Mouse (Mus musculus): ENCODE data around the gene E2f8. TPM values are rescaled to one million over a fixed set of nuclear protein-coding genes. Genes with fewer than 3 reads are reported as not detected.

The E2f8 gene
- total and polyA plus RNA-seq, 2 experiments from 2014 or later = 1.1 to 2.0 TPM

DNA sequence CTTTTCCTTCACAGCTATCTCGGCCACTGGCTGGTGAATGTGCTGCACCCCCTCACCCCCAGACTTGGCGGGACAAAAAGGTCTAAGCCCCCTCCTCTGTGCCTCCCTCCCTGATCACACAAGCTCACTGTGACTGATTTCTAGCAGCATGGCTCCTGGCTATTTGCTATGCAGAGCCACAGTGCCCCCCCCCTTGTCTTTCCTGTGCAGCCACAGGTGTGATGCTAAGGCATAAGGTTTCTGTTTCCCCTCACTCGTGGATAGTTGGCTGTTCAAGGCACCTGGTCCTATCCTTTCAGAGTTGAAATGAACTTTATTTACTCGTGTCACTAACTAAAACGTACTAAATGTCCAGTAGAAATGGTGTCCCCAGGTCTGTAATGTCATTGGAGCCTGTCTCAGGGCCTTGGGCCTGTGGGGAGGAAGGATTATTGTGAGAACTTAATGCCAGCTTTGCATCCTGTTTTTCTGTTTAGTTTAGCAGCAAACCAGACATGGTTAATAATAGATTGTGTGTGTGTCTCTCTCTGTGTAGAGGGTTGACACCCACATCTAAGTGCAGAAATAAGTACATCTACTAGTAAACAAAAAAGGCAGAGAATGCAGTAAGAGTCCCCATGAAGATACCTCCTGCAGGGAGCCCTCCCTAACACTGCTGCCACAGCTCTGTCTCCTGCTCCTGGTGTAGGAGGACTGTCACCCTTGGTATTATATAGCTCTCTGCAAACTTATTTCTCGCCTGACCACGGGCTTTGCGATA lies 19.2 kb upstream of the E2f8 start:
- TF ChIP-seq CTCF (IDR thresholded peaks at IDR 0.05; ENCODE audit: low read depth) = no peak
- no peak overlapping the region for H3K4me2 ChIP-seq (ENCODE audit: low read depth)
- H3K36me3 ChIP-seq (ENCODE audit: insufficient read depth) = no peaks in the 10 kb centered on the region
- peaks cover 8% of the 10 kb centered on the region; the same call in 1 of the 2 replicates for H3K27me3 ChIP-seq (ENCODE audit: insufficient read depth, low read length)
- H3K4me1 ChIP-seq (ENCODE audit: insufficient read depth) = no peaks in the 10 kb centered on the region
- no peak for DNase-seq
- H3K4me3 ChIP-seq (ENCODE audit: low read depth, low read length) = no peak overlapping the region
- WGBS = 77% methylated on average over 8 of the region's 8 CpGs
- no peaks in the 10 kb centered on the region for H3K9me3 ChIP-seq (ENCODE audit: low read length)
- no peak overlapping the region for H3K27ac ChIP-seq (ENCODE audit: low read depth, low read length)
- no peak overlapping the region for H3K9ac ChIP-seq
- no peak for ATAC-seq

GRCm38 (mm10) chr7:48898416-48898815 lies 17.0 kb upstream of the E2f8 start:
- no peak for DNase-seq
- WGBS = 71% methylated on average over 9 of the region's 9 CpGs
- no peak overlapping the region for H3K4me2 ChIP-seq (ENCODE audit: low read depth)

GRCm38 (mm10) chr7:48897539-48898163 lies 16.3 kb upstream of the E2f8 start:
- no peak for TF ChIP-seq CTCF (IDR thresholded peaks at IDR 0.05; ENCODE audit: low read depth)
- 12% methylated on average over 24 of the region's 24 CpGs for WGBS
- Histone ChIP-seq H3K27me3 (ENCODE audit: insufficient read depth, low read length) (peaks cover 8% of the 10 kb centered on the region; the same call in 1 of the 2 replicates), H3K9me3 (ENCODE audit: low read length) (no peaks in the 10 kb centered on the region), H3K9ac (no peak overlapping the region), H3K4me2 (ENCODE audit: low read depth) (peak overlapping the region; percentile 6; the same call in 1 of the 2 replicates), H3K4me3 (ENCODE audit: low read depth, low read length) (no peak overlapping the region), H3K4me1 (ENCODE audit: insufficient read depth) (no peaks in the 10 kb centered on the region), H3K27ac (ENCODE audit: low read depth, low read length) (no peak overlapping the region), H3K36me3 (ENCODE audit: insufficient read depth) (no peaks in the 10 kb centered on the region)
- ATAC-seq = no peak
- DNase-seq = peak; percentile 54

More at GRCm38 (mm10) chr7:48898416-48898815, 17.0 kb upstream of the E2f8 start:
- ATAC-seq = no peak
- no peaks in the 10 kb centered on the region for H3K4me1 ChIP-seq (ENCODE audit: insufficient read depth)
- H3K36me3 ChIP-seq (ENCODE audit: insufficient read depth) = no peaks in the 10 kb centered on the region
- no peak overlapping the region for H3K4me3 ChIP-seq (ENCODE audit: low read depth, low read length)
- no peaks in the 10 kb centered on the region for H3K9me3 ChIP-seq (ENCODE audit: low read length)
- TF ChIP-seq CTCF (IDR thresholded peaks at IDR 0.05; ENCODE audit: low read depth) = no peak
- H3K27ac ChIP-seq (ENCODE audit: low read depth, low read length) = no peak overlapping the region
- H3K9ac ChIP-seq = no peak overlapping the region
- H3K27me3 ChIP-seq (ENCODE audit: insufficient read depth, low read length) = peaks cover 8% of the 10 kb centered on the region; the same call in 1 of the 2 replicates

DNA sequence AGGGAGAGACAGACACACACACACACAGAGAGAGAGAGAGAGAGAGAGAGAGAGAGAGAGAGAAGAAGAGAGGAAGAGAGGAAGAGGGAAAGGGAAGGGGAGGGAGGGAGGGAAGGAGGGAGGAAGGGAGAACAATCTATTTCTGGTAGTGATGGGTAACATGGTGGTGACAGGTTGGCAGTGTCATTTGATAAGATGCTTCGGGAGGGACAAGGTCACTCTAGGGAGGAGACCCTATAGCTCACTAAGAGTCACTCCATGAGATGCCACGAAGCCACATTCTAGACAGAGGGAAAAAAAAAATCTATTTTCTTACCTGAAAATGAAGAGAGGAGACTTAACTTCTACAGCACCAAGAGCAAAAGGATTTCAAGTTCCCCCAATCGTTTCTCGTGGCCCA lies 14.7 kb upstream of the E2f8 start:
- Histone ChIP-seq H3K27ac (ENCODE audit: low read depth, low read length) (no peak overlapping the region), H3K4me1 (ENCODE audit: insufficient read depth) (no peaks in the 10 kb centered on the region), H3K27me3 (ENCODE audit: insufficient read depth, low read length) (peaks cover 8% of the 10 kb centered on the region; the same call in 1 of the 2 replicates), H3K9ac (no peak overlapping the region), H3K36me3 (ENCODE audit: insufficient read depth) (no peaks in the 10 kb centered on the region), H3K4me2 (ENCODE audit: low read depth) (no peak overlapping the region), H3K4me3 (ENCODE audit: low read depth, low read length) (no peak overlapping the region), H3K9me3 (ENCODE audit: low read length) (no peaks in the 10 kb centered on the region)
- WGBS = 89% methylated on average over 4 of the region's 4 CpGs
- ATAC-seq (no peak), DNase-seq (no peak)
- TF ChIP-seq CTCF (IDR thresholded peaks at IDR 0.05; ENCODE audit: low read depth) = no peak

- H3K9me3 ChIP-seq (ENCODE audit: low read length) = no peaks in the 10 kb centered on the region
- no peak overlapping the region for H3K9ac ChIP-seq
- no peaks in the 10 kb centered on the region for H3K36me3 ChIP-seq (ENCODE audit: insufficient read depth)
- WGBS = 87% methylated on average over 4 of the region's 4 CpGs
- no peak overlapping the region for H3K4me2 ChIP-seq (ENCODE audit: low read depth)
- H3K4me1 ChIP-seq (ENCODE audit: insufficient read depth) = no peaks in the 10 kb centered on the region
- H3K27ac ChIP-seq (ENCODE audit: low read depth, low read length) = no peak overlapping the region
- no peak overlapping the region for H3K4me3 ChIP-seq (ENCODE audit: low read depth, low read length)
- peaks cover 8% of the 10 kb centered on the region; the same call in 1 of the 2 replicates for H3K27me3 ChIP-seq (ENCODE audit: insufficient read depth, low read length)
- DNase-seq (no peak), ATAC-seq (no peak)
- TF ChIP-seq CTCF (IDR thresholded peaks at IDR 0.05; ENCODE audit: low read depth) = no peak
These were observed 14.1 kb upstream of the E2f8 start for GRCm38 (mm10) chr7:48895475-48895874.

- Histone ChIP-seq H3K27me3 (ENCODE audit: insufficient read depth, low read length) (peaks cover 8% of the 10 kb centered on the region; the same call in 1 of the 2 replicates), H3K9me3 (ENCODE audit: low read length) (no peaks in the 10 kb centered on the region), H3K4me1 (ENCODE audit: insufficient read depth) (no peaks in the 10 kb centered on the region), H3K4me3 (ENCODE audit: low read depth, low read length) (no peak overlapping the region), H3K27ac (ENCODE audit: low read depth, low read length) (no peak overlapping the region), H3K4me2 (ENCODE audit: low read depth) (no peak overlapping the region), H3K9ac (no peak overlapping the region), H3K36me3 (ENCODE audit: insufficient read depth) (no peaks in the 10 kb centered on the region)
- 74% methylated on average over 6 of the region's 6 CpGs for WGBS
- TF ChIP-seq CTCF (IDR thresholded peaks at IDR 0.05; ENCODE audit: low read depth) = no peak
- ATAC-seq = 0 out of 2 replicates have a peak, but pooled peaks have one; percentile 4
- no peak for DNase-seq
These were observed 13.4 kb upstream of the E2f8 start for GRCm38 (mm10) chr7:48894763-48895162.

GRCm38 (mm10) chr7:48894152-48894551 lies 12.8 kb upstream of the E2f8 start:
- ATAC-seq (peak; percentile 25; the same call in 1 of the 2 replicates), DNase-seq (peak; percentile 90)
- peak; percentile 88 for TF ChIP-seq CTCF (IDR thresholded peaks at IDR 0.05; ENCODE audit: low read depth)
- Histone ChIP-seq H3K27ac (ENCODE audit: low read depth, low read length) (no peak overlapping the region), H3K4me1 (ENCODE audit: insufficient read depth) (no peaks in the 10 kb centered on the region), H3K9ac (no peak overlapping the region), H3K27me3 (ENCODE audit: insufficient read depth, low read length) (peaks cover 8% of the 10 kb centered on the region; the same call in 1 of the 2 replicates), H3K9me3 (ENCODE audit: low read length) (no peaks in the 10 kb centered on the region), H3K4me2 (ENCODE audit: low read depth) (no peak overlapping the region), H3K4me3 (ENCODE audit: low read depth, low read length) (no peak overlapping the region), H3K36me3 (ENCODE audit: insufficient read depth) (no peaks in the 10 kb centered on the region)
- 1% methylated on average over 6 of the region's 6 CpGs for WGBS
